Mouse (Mus musculus): ENCODE measurements around the gene Gm10840. TPM values are rescaled to one million over a fixed set of nuclear protein-coding genes. Genes with fewer than 3 reads are reported as not detected.

Gm10840 gene
- polyA plus RNA-seq, 1 experiment: not detected

- H3K4me3 ChIP-seq (ENCODE audit: insufficient read depth, low read depth, low read length): no peak overlapping the region
- no peak for TF ChIP-seq POLR2A (IDR thresholded peaks at IDR 0.05; ENCODE audit: low read depth, low read length)
- no peak for TF ChIP-seq CTCF (conservative IDR thresholded peaks at IDR 0.05; ENCODE audit: insufficient read depth, insufficient read length, low read depth, low read length)
- no peaks in the 10 kb centered on the region for H3K36me3 ChIP-seq (ENCODE audit: control insufficient read depth, insufficient read depth, low read length)
- H3K27me3 ChIP-seq (replicated peaks; ENCODE audit: control insufficient read depth, insufficient read depth, low read length): no peaks in the 10 kb centered on the region
- 53% methylated on average over 5 of the region's 5 CpGs for WGBS
- H3K4me1 ChIP-seq (ENCODE audit: control insufficient read depth, insufficient read depth, low read length): no peaks in the 10 kb centered on the region
- no peak overlapping the region for H3K27ac ChIP-seq (ENCODE audit: insufficient read depth, low read depth, low read length)
- DNase-seq: peak; percentile 86
Measured at GRCm38 (mm10) chr11:106174372-106174771, 13.7 kb downstream of the Gm10840 start.

DNA sequence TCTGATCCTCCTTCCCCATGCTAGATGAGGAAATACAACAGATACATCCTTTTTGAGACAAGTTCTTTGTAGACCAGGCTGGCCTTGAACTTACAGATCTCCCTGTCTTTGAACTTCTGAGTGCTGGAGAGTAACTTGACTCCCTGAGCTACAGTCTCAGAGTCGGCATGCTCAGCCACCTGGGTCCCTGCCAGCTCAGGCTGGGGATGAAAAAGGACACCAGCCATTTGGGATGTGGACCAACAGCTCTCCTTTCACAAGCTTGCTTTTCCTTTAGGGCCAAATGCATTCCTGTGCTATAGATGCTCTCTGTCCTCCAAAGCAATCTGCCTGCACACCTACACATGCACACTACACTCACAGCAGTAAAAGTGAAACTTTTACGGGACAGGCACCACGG, 14.4 kb downstream of the Gm10840 start:
- H3K4me1 ChIP-seq (ENCODE audit: control insufficient read depth, insufficient read depth, low read length): no peaks in the 10 kb centered on the region
- no peaks in the 10 kb centered on the region for H3K36me3 ChIP-seq (ENCODE audit: control insufficient read depth, insufficient read depth, low read length)
- no peak overlapping the region for H3K27ac ChIP-seq (ENCODE audit: insufficient read depth, low read depth, low read length)
- no peak for DNase-seq
- WGBS: 41% methylated on average over 3 of the region's 3 CpGs
- TF ChIP-seq POLR2A (IDR thresholded peaks at IDR 0.05; ENCODE audit: low read depth, low read length): no peak
- no peak for TF ChIP-seq CTCF (conservative IDR thresholded peaks at IDR 0.05; ENCODE audit: insufficient read depth, insufficient read length, low read depth, low read length)
- H3K27me3 ChIP-seq (replicated peaks; ENCODE audit: control insufficient read depth, insufficient read depth, low read length): no peaks in the 10 kb centered on the region
- H3K4me3 ChIP-seq (ENCODE audit: insufficient read depth, low read depth, low read length): no peak overlapping the region

- H3K27me3 ChIP-seq (replicated peaks; ENCODE audit: control insufficient read depth, insufficient read depth, low read length): no peaks in the 10 kb centered on the region
- DNase-seq: no peak
- no peak overlapping the region for H3K27ac ChIP-seq (ENCODE audit: insufficient read depth, low read depth, low read length)
- no peaks in the 10 kb centered on the region for H3K4me1 ChIP-seq (ENCODE audit: control insufficient read depth, insufficient read depth, low read length)
- WGBS: 88% methylated on average over 5 of the region's 5 CpGs
- TF ChIP-seq CTCF (conservative IDR thresholded peaks at IDR 0.05; ENCODE audit: insufficient read depth, insufficient read length, low read depth, low read length) (no peak), POLR2A (IDR thresholded peaks at IDR 0.05; ENCODE audit: low read depth, low read length) (no peak)
- H3K36me3 ChIP-seq (ENCODE audit: control insufficient read depth, insufficient read depth, low read length): no peaks in the 10 kb centered on the region
- H3K4me3 ChIP-seq (ENCODE audit: insufficient read depth, low read depth, low read length): no peak overlapping the region
Measured at GRCm38 (mm10) chr11:106176372-106176771, 15.7 kb downstream of the Gm10840 start.

- Histone ChIP-seq H3K4me1 (ENCODE audit: control insufficient read depth, insufficient read depth, low read length) (no peaks in the 10 kb centered on the region), H3K27ac (ENCODE audit: insufficient read depth, low read depth, low read length) (no peak overlapping the region), H3K36me3 (ENCODE audit: control insufficient read depth, insufficient read depth, low read length) (no peaks in the 10 kb centered on the region), H3K4me3 (ENCODE audit: insufficient read depth, low read depth, low read length) (no peak overlapping the region), H3K27me3 (replicated peaks; ENCODE audit: control insufficient read depth, insufficient read depth, low read length) (no peaks in the 10 kb centered on the region)
- DNase-seq: no peak
- no peak for TF ChIP-seq CTCF (conservative IDR thresholded peaks at IDR 0.05; ENCODE audit: insufficient read depth, insufficient read length, low read depth, low read length)
- TF ChIP-seq POLR2A (IDR thresholded peaks at IDR 0.05; ENCODE audit: low read depth, low read length): no peak
- WGBS: 59% methylated on average over 5 of the region's 5 CpGs
Measured at GRCm38 (mm10) chr11:106178036-106178782, 17.6 kb downstream of the Gm10840 start.

DNA sequence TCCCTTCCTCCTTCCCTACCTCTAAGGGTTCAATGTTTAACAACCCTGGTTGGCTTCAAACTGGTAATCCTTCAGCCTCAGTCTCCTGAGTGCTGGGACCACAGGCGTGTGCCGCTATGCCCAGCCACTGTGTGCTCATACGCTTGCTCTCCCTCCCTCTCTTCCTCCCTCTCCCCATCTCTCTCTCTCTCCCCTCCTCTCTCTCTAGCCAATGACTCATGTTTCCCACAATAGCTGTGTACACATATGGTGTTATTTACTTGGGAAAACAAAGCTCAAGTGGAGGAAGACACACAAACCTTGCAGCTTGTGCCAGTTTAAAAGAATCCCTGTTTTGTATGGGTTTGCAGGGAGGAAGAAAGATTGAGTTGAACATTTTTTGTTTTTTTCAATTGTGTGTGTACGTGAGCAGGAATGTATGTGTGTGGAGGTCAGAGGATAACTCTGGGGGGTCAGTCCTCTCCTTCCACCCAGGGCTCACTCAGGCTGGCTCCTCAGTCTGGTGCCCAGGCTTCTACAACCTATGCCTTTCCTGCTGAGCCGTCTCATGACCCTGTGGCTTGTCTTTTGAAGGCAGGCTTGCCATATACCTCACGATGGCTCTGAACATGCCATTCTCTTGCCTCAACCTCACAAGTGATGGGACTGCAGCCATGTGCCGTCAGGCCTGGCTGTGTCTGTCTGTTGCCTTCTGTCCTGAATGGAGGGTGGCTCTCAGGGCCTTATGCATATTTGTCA, 19.2 kb downstream of the Gm10840 start:
- TF ChIP-seq POLR2A (IDR thresholded peaks at IDR 0.05; ENCODE audit: low read depth, low read length) (no peak), CTCF (conservative IDR thresholded peaks at IDR 0.05; ENCODE audit: insufficient read depth, insufficient read length, low read depth, low read length) (no peak)
- peaks cover 3% of the 10 kb centered on the region; the same call in 1 of the 2 replicates for H3K36me3 ChIP-seq (ENCODE audit: control insufficient read depth, insufficient read depth, low read length)
- DNase-seq: no peak
- 87% methylated on average over 7 of the region's 7 CpGs for WGBS
- H3K27ac ChIP-seq (ENCODE audit: insufficient read depth, low read depth, low read length): no peak overlapping the region
- H3K27me3 ChIP-seq (replicated peaks; ENCODE audit: control insufficient read depth, insufficient read depth, low read length): no peaks in the 10 kb centered on the region
- H3K4me1 ChIP-seq (ENCODE audit: control insufficient read depth, insufficient read depth, low read length): no peaks in the 10 kb centered on the region
- no peak overlapping the region for H3K4me3 ChIP-seq (ENCODE audit: insufficient read depth, low read depth, low read length)

DNA sequence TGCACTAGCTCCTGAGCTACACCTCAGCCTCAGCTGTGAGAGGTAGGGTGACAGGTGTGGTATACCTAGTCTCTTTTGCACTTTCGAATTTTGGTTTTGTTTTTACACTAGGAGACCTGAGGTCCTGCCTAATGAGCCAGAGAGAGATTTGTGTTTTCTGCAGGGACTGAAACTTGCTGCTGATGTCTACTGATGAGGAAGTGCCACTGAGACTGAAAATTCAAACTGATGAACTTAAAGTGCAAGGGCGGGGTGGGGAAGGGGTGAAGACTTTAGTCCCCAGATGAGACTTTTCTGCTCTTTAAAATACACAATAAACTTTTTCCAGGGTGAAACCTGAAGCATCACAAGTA, 19.8 kb downstream of the Gm10840 start:
- TF ChIP-seq CTCF (conservative IDR thresholded peaks at IDR 0.05; ENCODE audit: insufficient read depth, insufficient read length, low read depth, low read length) (no peak), POLR2A (IDR thresholded peaks at IDR 0.05; ENCODE audit: low read depth, low read length) (no peak)
- H3K27ac ChIP-seq (ENCODE audit: insufficient read depth, low read depth, low read length): no peak overlapping the region
- no peak overlapping the region for H3K4me3 ChIP-seq (ENCODE audit: insufficient read depth, low read depth, low read length)
- H3K4me1 ChIP-seq (ENCODE audit: control insufficient read depth, insufficient read depth, low read length): no peaks in the 10 kb centered on the region
- peaks cover 3% of the 10 kb centered on the region; the same call in 1 of the 2 replicates for H3K36me3 ChIP-seq (ENCODE audit: control insufficient read depth, insufficient read depth, low read length)
- DNase-seq: no peak
- WGBS: 83% methylated on average over 2 of the region's 2 CpGs
- H3K27me3 ChIP-seq (replicated peaks; ENCODE audit: control insufficient read depth, insufficient read depth, low read length): no peaks in the 10 kb centered on the region

DNA sequence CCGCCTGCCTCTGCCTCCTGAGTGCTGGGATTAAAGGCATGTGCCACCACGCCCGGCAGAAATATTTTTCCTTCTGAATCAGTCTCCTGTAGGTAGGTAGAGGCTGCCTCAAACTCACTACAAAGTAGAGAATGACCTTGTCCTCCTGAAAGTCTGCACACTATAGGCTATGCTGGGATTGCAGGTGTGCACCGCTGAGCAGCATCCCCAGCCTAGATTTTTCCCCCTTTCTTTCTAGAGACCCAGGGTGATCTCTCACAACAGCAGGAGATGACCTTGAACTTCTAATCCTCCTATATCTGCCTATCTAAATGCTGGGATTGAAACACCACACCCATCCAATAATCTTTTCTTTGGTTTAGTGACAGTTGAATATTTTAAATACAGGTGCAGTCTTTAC, 26.7 kb downstream of the Gm10840 start:
- DNase-seq: no peak
- no peak overlapping the region for H3K27ac ChIP-seq (ENCODE audit: insufficient read depth, low read depth, low read length)
- peaks cover 3% of the 10 kb centered on the region; the same call in 1 of the 2 replicates for H3K36me3 ChIP-seq (ENCODE audit: control insufficient read depth, insufficient read depth, low read length)
- no peak overlapping the region for H3K4me3 ChIP-seq (ENCODE audit: insufficient read depth, low read depth, low read length)
- peaks cover 2% of the 10 kb centered on the region; the same call in 1 of the 2 replicates for H3K4me1 ChIP-seq (ENCODE audit: control insufficient read depth, insufficient read depth, low read length)
- TF ChIP-seq CTCF (conservative IDR thresholded peaks at IDR 0.05; ENCODE audit: insufficient read depth, insufficient read length, low read depth, low read length): no peak
- TF ChIP-seq POLR2A (IDR thresholded peaks at IDR 0.05; ENCODE audit: low read depth, low read length): no peak
- 96% methylated on average over 4 of the region's 4 CpGs for WGBS
- no peaks in the 10 kb centered on the region for H3K27me3 ChIP-seq (replicated peaks; ENCODE audit: control insufficient read depth, insufficient read depth, low read length)
